ENCODE assay signal across 24 mouse cellular contexts in the genomic region with DNA sequence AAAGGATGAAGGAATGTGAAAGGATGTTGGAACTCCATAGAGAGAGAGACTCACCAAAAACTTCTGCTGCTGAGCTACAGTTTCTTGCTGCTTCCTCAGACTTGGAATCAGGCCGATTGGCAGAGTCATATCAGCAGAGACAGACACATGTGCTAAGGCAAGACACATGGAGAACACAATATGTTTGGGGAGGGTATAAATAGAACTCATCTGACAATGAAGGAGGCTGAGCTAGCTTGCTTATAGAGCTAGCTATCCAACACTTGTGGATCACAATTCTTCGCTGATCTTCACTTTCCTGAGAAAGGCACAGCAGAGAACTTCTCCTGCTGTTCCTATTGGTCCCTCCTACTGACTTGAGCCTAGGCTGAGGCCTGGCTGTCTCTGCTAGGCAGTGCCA.
DNase-seq lines count a peak whose midpoint lies in the region; TF ChIP-seq lines count a peak whose summit lies in the region.
"Had no signal": no experiment of that assay in that cellular context is flagged by ENCODE, and none has a peak within 500 bp of the region (broad histone marks: within the 10 kb centered on the region; RNA-seq: fewer than 3 reads in every experiment).

No protein-coding gene starts in this region.

- no peak overlapping the region for H3K27ac ChIP-seq in MEL (ENCODE audit: control insufficient read depth, low read depth, low read length)
- H3K27ac ChIP-seq: embryonic facial prominence, embryonic 10.5 days; hindbrain, embryonic 10.5 days; hindbrain, postnatal 0 days; limb, embryonic 10.5 days; liver, embryonic 15.5 days; midbrain, embryonic 15.5 days; stomach, postnatal 0 days had no signal

- H3K9ac ChIP-seq in MEL (ENCODE audit: control insufficient read depth, low read depth, low read length, poor library complexity, severe bottlenecking), result no peak overlapping the region
- H3K9ac ChIP-seq: heart, embryonic 12.5 days; liver, embryonic 15.5 days; midbrain, embryonic 15.5 days had no signal

- no peak for TF ChIP-seq CTCF in MEL (IDR thresholded peaks at IDR 0.05 in 2 of 3, conservative IDR thresholded peaks at IDR 0.05 in 1 of 3; ENCODE audit: control insufficient read depth in 1 of 3, insufficient read depth in 1 of 3, low read depth in 2 of 3, low read length in 3 of 3, poor library complexity in 1 of 3, severe bottlenecking in 1 of 3)

- TF ChIP-seq POLR2A in MEL (IDR thresholded peaks at IDR 0.05; ENCODE audit: control insufficient read depth in 1 of 2, insufficient read depth in 1 of 2, low read depth in 1 of 2, low read length in 2 of 2, poor library complexity in 1 of 2), result no peak

- H3K9me3 ChIP-seq in MEL (replicated peaks; ENCODE audit: insufficient read depth, low read length), result no peaks in the 10 kb centered on the region
- H3K9me3 ChIP-seq: embryonic facial prominence, embryonic 10.5 days; heart, embryonic 12.5 days; hindbrain, embryonic 10.5 days; limb, embryonic 10.5 days; liver, embryonic 15.5 days; midbrain, embryonic 15.5 days had no signal

- no peak for TF ChIP-seq RAD21 in MEL (IDR thresholded peaks at IDR 0.05; ENCODE audit: low read depth, low read length)

- TF ChIP-seq EP300 in MEL (IDR thresholded peaks at IDR 0.05; ENCODE audit: low read depth in 1 of 2, low read length in 2 of 2), result 0 out of 4 replicates have a peak, but pooled peaks of 1 of the 2 experiments have one; percentile 15

- H3K27me3 ChIP-seq in MEL (ENCODE audit: control insufficient read depth in 1 of 2, insufficient read depth in 2 of 2, low read length in 2 of 2), result no peaks in the 10 kb centered on the region
- H3K27me3 ChIP-seq: heart, embryonic 12.5 days; liver, embryonic 15.5 days; midbrain, embryonic 15.5 days; Patski had no signal

- no peaks in the 10 kb centered on the region for H3K36me3 ChIP-seq in MEL (ENCODE audit: control insufficient read depth in 1 of 2, insufficient read depth in 2 of 2, low read length in 2 of 2)
- H3K36me3 ChIP-seq: embryonic facial prominence, embryonic 10.5 days; heart, embryonic 12.5 days; hindbrain, embryonic 10.5 days; limb, embryonic 10.5 days; liver, embryonic 15.5 days; midbrain, embryonic 15.5 days had no signal

- H3K4me1 ChIP-seq in MEL (ENCODE audit: control insufficient read depth in 1 of 2, insufficient read depth in 2 of 2, low read length in 2 of 2), result no peaks in the 10 kb centered on the region
- H3K4me1 ChIP-seq: embryonic facial prominence, embryonic 10.5 days; heart, embryonic 12.5 days; hindbrain, embryonic 10.5 days; limb, embryonic 10.5 days; liver, embryonic 15.5 days; midbrain, embryonic 15.5 days had no signal

- DNase-seq in frontal cortex, postnatal 36 days (ENCODE audit: low spot score in 2 of 2), result peak; percentile 6 to 44
- DNase-seq in frontal cortex, postnatal 25 days (ENCODE audit: low spot score in 2 of 2), result no peak
- DNase-seq in MEL (ENCODE audit: low read depth, low spot score) (peak; percentile 45), MN1 (ENCODE audit: low spot score) (no peak)
- peak; percentile 24 to 60 for DNase-seq in layer of hippocampus, adult 18-20 months (ENCODE audit: low spot score in 2 of 2)
- peak; percentile 2 to 19 for DNase-seq in layer of hippocampus, postnatal 14 days (ENCODE audit: low spot score in 2 of 2)
- no peak for DNase-seq in right cerebral cortex, postnatal 10 days (ENCODE audit: low spot score in 2 of 2)
- DNase-seq: adrenal gland, postnatal 36 days; cerebellum, adult 11-12 months; cerebellum, postnatal 10 days; gastrocnemius, postnatal 10 days; kidney, postnatal 4 days; liver; lung, postnatal 4 days had no signal

- H3K4me3 ChIP-seq in MEL (ENCODE audit: control insufficient read depth in 1 of 2, insufficient read depth in 1 of 2, low read depth in 2 of 2, low read length in 2 of 2), result no peak overlapping the region
- H3K4me3 ChIP-seq: embryonic facial prominence, embryonic 10.5 days; heart, embryonic 12.5 days; hindbrain, embryonic 10.5 days; limb, embryonic 10.5 days; liver, embryonic 15.5 days; midbrain, embryonic 15.5 days; myocyte had no signal

- H3K79me2 ChIP-seq in MEL (ENCODE audit: control insufficient read depth, insufficient read depth, low read length, poor library complexity), result no peaks in the 10 kb centered on the region

TF ChIP-seq in MEL, 35 proteins besides CTCF, POLR2A, EP300 and RAD21:
- no peak for TF ChIP-seq MAZ (IDR thresholded peaks at IDR 0.05; ENCODE audit: low read depth, low read length)
- no peak for TF ChIP-seq GABPA (IDR thresholded peaks at IDR 0.05; ENCODE audit: low read depth, low read length)
- no peak for TF ChIP-seq POLR2AphosphoS2 (IDR thresholded peaks at IDR 0.05; ENCODE audit: low read length)
- no peak for TF ChIP-seq TAL1 (IDR thresholded peaks at IDR 0.05; ENCODE audit: low read length)
- no peak for TF ChIP-seq MAFK (IDR thresholded peaks at IDR 0.05; ENCODE audit: borderline replicate concordance, low read depth, low read length)
- TF ChIP-seq MEF2A (IDR thresholded peaks at IDR 0.05; ENCODE audit: extremely low read depth, insufficient replicate concordance, low read depth, low read length, poor library complexity, severe bottlenecking), result no peak
- no peak for TF ChIP-seq E2F4 (IDR thresholded peaks at IDR 0.05; ENCODE audit: borderline replicate concordance, low read depth, low read length)
- no peak for TF ChIP-seq JUND (IDR thresholded peaks at IDR 0.05; ENCODE audit: low read depth, low read length)
- no peak for TF ChIP-seq NELFE (IDR thresholded peaks at IDR 0.05; ENCODE audit: low read depth, low read length)
- TF ChIP-seq MAX (IDR thresholded peaks at IDR 0.05; ENCODE audit: low read length), result no peak; the same call in 1 of the 2 replicates
- TF ChIP-seq KAT2A (conservative IDR thresholded peaks at IDR 0.05; ENCODE audit: low read depth, low read length), result no peak
- TF ChIP-seq NRF1 (IDR thresholded peaks at IDR 0.05; ENCODE audit: insufficient read depth, low read depth, low read length, poor library complexity, severe bottlenecking), result no peak
- TF ChIP-seq RCOR1 (IDR thresholded peaks at IDR 0.05; ENCODE audit: low read depth, low read length), result no peak
- TF ChIP-seq ETS1 (IDR thresholded peaks at IDR 0.05; ENCODE audit: low read depth, low read length), result no peak
- no peak; the same call in 1 of the 2 replicates for TF ChIP-seq TCF12 (IDR thresholded peaks at IDR 0.05; ENCODE audit: low read depth, low read length)
- TF ChIP-seq CHD1 (IDR thresholded peaks at IDR 0.05; ENCODE audit: low read depth, low read length), result no peak
TF ChIP-seq in MEL: peak in this region for 0.

Comparison
In these comparisons a context has a peak if more than half of its experiments do, and no peak if none do; other contexts are left out.
1. DNase-seq: peak in frontal cortex, postnatal 36 days (2 of 2), MEL (single experiment), layer of hippocampus, adult 18-20 months (2 of 2) and layer of hippocampus, postnatal 14 days (2 of 2); none in frontal cortex, postnatal 25 days (0 of 2), MN1 (single experiment) and right cerebral cortex, postnatal 10 days (0 of 2).